Mouse (Mus musculus) olfactory bulb, adult 2 months (tissue): ENCODE data around the gene Nr3c2.

Experiments
- CTCF ChIP-seq: fragments of 200-500 bp; IDR thresholded peaks from 2 replicates; pipeline ENCODE4 v1.5.1; 2012; ENCODE audit warnings: low read depth, mild to moderate bottlenecking, low read length, moderate library complexity; ENCODE audit not compliant: insufficient read depth
- POLR2A ChIP-seq: fragments of 200-500 bp; IDR thresholded peaks from 2 replicates; pipeline ENCODE4 v1.6.1; 2012; ENCODE audit warnings: mild to moderate bottlenecking, low read depth, low read length, moderate library complexity; ENCODE audit not compliant: insufficient read depth

DNA sequence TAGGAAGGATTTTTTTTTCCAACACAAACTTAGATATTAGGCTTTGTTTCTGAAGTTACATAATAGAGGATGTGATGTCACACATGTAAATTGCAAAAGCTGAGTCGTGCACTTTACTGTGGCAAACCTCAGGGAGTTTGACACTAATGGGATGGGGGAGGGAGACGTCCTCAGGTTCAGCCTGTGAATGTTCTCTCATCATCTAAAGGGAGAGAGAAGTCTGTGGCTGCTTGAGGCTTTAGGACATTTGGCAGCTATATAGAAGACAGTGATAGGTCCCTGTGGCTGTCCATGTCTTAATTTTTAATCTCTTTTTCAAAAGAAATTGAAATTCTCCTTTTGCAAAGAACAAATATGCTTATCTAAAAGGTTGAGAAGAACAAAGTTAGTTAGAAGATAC, 2.2 kb upstream of the Nr3c2 start:
- no peak for TF ChIP-seq POLR2A
- TF ChIP-seq CTCF, result no peak
